Mouse (Mus musculus): ENCODE measurements around the gene Acss3. TPM values are rescaled to one million over a fixed set of nuclear protein-coding genes. Genes with fewer than 3 reads are reported as not detected.
A peak's percentile ranks its signal among the peaks of the same experiment; 100 is the strongest.

Gene Acss3
- total and polyA plus RNA-seq, 2 experiments from 2014 or later = 0.89 to 2.8 TPM

GRCm38 (mm10) chr10:107122744-107123528, 532 bp downstream of the Acss3 start:
- H3K4me1 ChIP-seq (ENCODE audit: insufficient read depth, low read length) = no peaks in the 10 kb centered on the region
- no peaks in the 10 kb centered on the region for H3K27me3 ChIP-seq (ENCODE audit: insufficient read depth, low read length)
- H3K36me3 ChIP-seq (ENCODE audit: insufficient read depth, low read length) = no peaks in the 10 kb centered on the region
- no peak for TF ChIP-seq CTCF (IDR thresholded peaks at IDR 0.05; ENCODE audit: low read depth)
- ATAC-seq = peak; percentile 51; the same call in 1 of the 2 replicates
- H3K9ac ChIP-seq (replicated peaks; ENCODE audit: low read length) = peak overlapping the region; percentile 39; the same call in 1 of the 2 replicates
- DNase-seq (ENCODE audit: low spot score) = no peak
- H3K4me3 ChIP-seq (ENCODE audit: low read length) = peak overlapping the region; percentile 34
- no peak overlapping the region for H3K27ac ChIP-seq
- WGBS = 16% methylated on average over 9 of the region's 9 CpGs
- peak overlapping the region; percentile 55 for H3K4me2 ChIP-seq (ENCODE audit: low read depth, low read length)
- H3K9me3 ChIP-seq (ENCODE audit: low read length) = no peaks in the 10 kb centered on the region

- no peak overlapping the region for H3K9ac ChIP-seq (replicated peaks; ENCODE audit: low read length)
- no peak overlapping the region for H3K4me2 ChIP-seq (ENCODE audit: low read depth, low read length)
- ATAC-seq (no peak), DNase-seq (ENCODE audit: low spot score) (no peak)
- no peaks in the 10 kb centered on the region for H3K9me3 ChIP-seq (ENCODE audit: low read length)
- no peaks in the 10 kb centered on the region for H3K36me3 ChIP-seq (ENCODE audit: insufficient read depth, low read length)
- WGBS = 96% methylated on average over 9 of the region's 9 CpGs
- H3K27me3 ChIP-seq (ENCODE audit: insufficient read depth, low read length) = no peaks in the 10 kb centered on the region
- TF ChIP-seq CTCF (IDR thresholded peaks at IDR 0.05; ENCODE audit: low read depth) = no peak
- H3K4me1 ChIP-seq (ENCODE audit: insufficient read depth, low read length) = 0 out of 2 replicates have a peak, but pooled peaks cover 1% of the 10 kb centered on the region
- no peak overlapping the region for H3K27ac ChIP-seq
- H3K4me3 ChIP-seq (ENCODE audit: low read length) = no peak overlapping the region
These were observed 2.2 kb downstream of the Acss3 start for GRCm38 (mm10) chr10:107121301-107121700.

- Histone ChIP-seq H3K9ac (replicated peaks; ENCODE audit: low read length) (no peak overlapping the region), H3K27ac (no peak overlapping the region), H3K4me1 (ENCODE audit: insufficient read depth, low read length) (0 out of 2 replicates have a peak, but pooled peaks cover 4% of the 10 kb centered on the region), H3K27me3 (ENCODE audit: insufficient read depth, low read length) (no peaks in the 10 kb centered on the region), H3K9me3 (ENCODE audit: low read length) (no peaks in the 10 kb centered on the region), H3K36me3 (ENCODE audit: insufficient read depth, low read length) (no peaks in the 10 kb centered on the region), H3K4me2 (ENCODE audit: low read depth, low read length) (no peak overlapping the region), H3K4me3 (ENCODE audit: low read length) (no peak overlapping the region)
- no peak for DNase-seq (ENCODE audit: low spot score)
- WGBS = 90% methylated on average over 2 of the region's 2 CpGs
- no peak for ATAC-seq
- no peak for TF ChIP-seq CTCF (IDR thresholded peaks at IDR 0.05; ENCODE audit: low read depth)
These were observed 4.3 kb downstream of the Acss3 start for GRCm38 (mm10) chr10:107119135-107119534.

GRCm38 (mm10) chr10:107116709-107117267, 6.7 kb downstream of the Acss3 start:
- H3K27ac ChIP-seq = no peak overlapping the region
- H3K27me3 ChIP-seq (ENCODE audit: insufficient read depth, low read length) = no peaks in the 10 kb centered on the region
- no peak overlapping the region for H3K4me3 ChIP-seq (ENCODE audit: low read length)
- WGBS = 43% methylated on average over 4 of the region's 4 CpGs
- 0 out of 2 replicates have a peak, but pooled peaks cover 4% of the 10 kb centered on the region for H3K4me1 ChIP-seq (ENCODE audit: insufficient read depth, low read length)
- no peak for TF ChIP-seq CTCF (IDR thresholded peaks at IDR 0.05; ENCODE audit: low read depth)
- DNase-seq (ENCODE audit: low spot score) = peak; percentile 2
- ATAC-seq = no peak
- no peaks in the 10 kb centered on the region for H3K9me3 ChIP-seq (ENCODE audit: low read length)
- no peaks in the 10 kb centered on the region for H3K36me3 ChIP-seq (ENCODE audit: insufficient read depth, low read length)
- no peak overlapping the region for H3K4me2 ChIP-seq (ENCODE audit: low read depth, low read length)
- no peak overlapping the region for H3K9ac ChIP-seq (replicated peaks; ENCODE audit: low read length)

GRCm38 (mm10) chr10:107115930-107116642, 7.4 kb downstream of the Acss3 start:
- no peaks in the 10 kb centered on the region for H3K27me3 ChIP-seq (ENCODE audit: insufficient read depth, low read length)
- H3K9ac ChIP-seq (replicated peaks; ENCODE audit: low read length) = no peak overlapping the region
- 2% methylated on average over 1 of the region's 1 CpGs for WGBS

GRCm38 (mm10) chr10:107115121-107115520, 8.3 kb downstream of the Acss3 start:
- 0 out of 2 replicates have a peak, but pooled peaks cover 4% of the 10 kb centered on the region for H3K4me1 ChIP-seq (ENCODE audit: insufficient read depth, low read length)
- no peaks in the 10 kb centered on the region for H3K27me3 ChIP-seq (ENCODE audit: insufficient read depth, low read length)
- ATAC-seq (no peak), DNase-seq (ENCODE audit: low spot score) (no peak)
- H3K4me2 ChIP-seq (ENCODE audit: low read depth, low read length) = no peak overlapping the region
- no peak overlapping the region for H3K9ac ChIP-seq (replicated peaks; ENCODE audit: low read length)
- H3K36me3 ChIP-seq (ENCODE audit: insufficient read depth, low read length) = no peaks in the 10 kb centered on the region
- 67% methylated on average over 1 of the region's 1 CpGs for WGBS
- TF ChIP-seq CTCF (IDR thresholded peaks at IDR 0.05; ENCODE audit: low read depth) = no peak
- no peaks in the 10 kb centered on the region for H3K9me3 ChIP-seq (ENCODE audit: low read length)
- no peak overlapping the region for H3K4me3 ChIP-seq (ENCODE audit: low read length)
- no peak overlapping the region for H3K27ac ChIP-seq

More at GRCm38 (mm10) chr10:107115930-107116642, 7.4 kb downstream of the Acss3 start:
- Histone ChIP-seq H3K4me3 (ENCODE audit: low read length) (no peak overlapping the region), H3K4me1 (ENCODE audit: insufficient read depth, low read length) (0 out of 2 replicates have a peak, but pooled peaks cover 4% of the 10 kb centered on the region), H3K36me3 (ENCODE audit: insufficient read depth, low read length) (no peaks in the 10 kb centered on the region), H3K27ac (no peak overlapping the region), H3K9me3 (ENCODE audit: low read length) (no peaks in the 10 kb centered on the region), H3K4me2 (ENCODE audit: low read depth, low read length) (no peak overlapping the region)
- ATAC-seq = no peak
- TF ChIP-seq CTCF (IDR thresholded peaks at IDR 0.05; ENCODE audit: low read depth) = no peak
- DNase-seq (ENCODE audit: low spot score) = peak; percentile 77
